Mouse (Mus musculus): Measurements from ENCODE around the gene Nup88. TPM values are rescaled to one million over a fixed set of nuclear protein-coding genes. Genes with fewer than 3 reads are reported as not detected.

Nup88 gene
- polyA plus RNA-seq, 1 experiment = 102 TPM

- TF ChIP-seq GATA1 (IDR thresholded peaks at IDR 0.05; ENCODE audit: low read length) = no peak
Observed at GRCm38 (mm10) chr11:70980232-70980631, 10.5 kb upstream of the Nup88 start.

DNA sequence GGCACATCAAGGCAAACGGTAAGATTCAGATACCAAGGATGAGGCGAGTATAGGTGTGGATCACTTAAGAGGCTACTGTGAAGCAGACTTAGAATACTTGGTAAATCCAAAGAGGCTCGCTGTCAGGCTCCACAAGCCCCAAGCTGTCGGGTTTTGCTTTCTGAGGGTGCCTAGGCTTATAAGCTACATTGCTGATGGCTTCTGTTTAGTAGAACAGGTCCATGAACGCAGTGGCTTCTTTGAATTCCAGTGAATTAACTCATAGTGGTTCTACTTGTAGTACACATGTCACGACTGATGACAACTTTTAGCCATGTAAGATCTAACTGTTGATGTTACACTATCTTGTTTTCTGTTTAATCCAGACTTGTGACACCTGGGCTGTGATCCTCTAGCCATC lies 7.5 kb upstream of the Nup88 start:
- no peak for TF ChIP-seq GATA1 (IDR thresholded peaks at IDR 0.05; ENCODE audit: low read length)

GRCm38 (mm10) chr11:70975193-70975592 lies 5.4 kb upstream of the Nup88 start:
- no peak for TF ChIP-seq GATA1 (IDR thresholded peaks at IDR 0.05; ENCODE audit: low read length)

DNA sequence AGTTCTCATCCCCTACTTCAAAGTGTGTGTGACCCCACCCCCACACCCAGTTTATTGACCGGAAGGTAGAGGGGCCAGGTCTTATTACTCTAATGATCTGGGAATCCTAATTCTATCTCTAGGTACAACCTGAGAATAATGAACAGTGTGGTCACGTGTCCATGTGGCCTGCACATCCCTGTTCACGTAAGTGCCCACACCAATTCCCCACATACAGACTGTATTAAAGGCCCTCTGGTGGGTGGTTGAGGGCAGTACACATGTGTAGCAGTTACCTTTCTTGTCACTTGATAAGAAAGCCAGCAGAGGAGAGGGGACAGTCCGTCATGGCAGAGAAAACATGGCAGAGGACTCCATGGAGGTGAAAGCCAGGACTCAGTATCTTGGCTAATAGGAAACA lies 4.2 kb upstream of the Nup88 start:
- no peak for TF ChIP-seq GATA1 (IDR thresholded peaks at IDR 0.05; ENCODE audit: low read length)

GRCm38 (mm10) chr11:70972586-70972985 lies 2.8 kb upstream of the Nup88 start:
- TF ChIP-seq GATA1 (IDR thresholded peaks at IDR 0.05; ENCODE audit: low read length) = no peak

DNA sequence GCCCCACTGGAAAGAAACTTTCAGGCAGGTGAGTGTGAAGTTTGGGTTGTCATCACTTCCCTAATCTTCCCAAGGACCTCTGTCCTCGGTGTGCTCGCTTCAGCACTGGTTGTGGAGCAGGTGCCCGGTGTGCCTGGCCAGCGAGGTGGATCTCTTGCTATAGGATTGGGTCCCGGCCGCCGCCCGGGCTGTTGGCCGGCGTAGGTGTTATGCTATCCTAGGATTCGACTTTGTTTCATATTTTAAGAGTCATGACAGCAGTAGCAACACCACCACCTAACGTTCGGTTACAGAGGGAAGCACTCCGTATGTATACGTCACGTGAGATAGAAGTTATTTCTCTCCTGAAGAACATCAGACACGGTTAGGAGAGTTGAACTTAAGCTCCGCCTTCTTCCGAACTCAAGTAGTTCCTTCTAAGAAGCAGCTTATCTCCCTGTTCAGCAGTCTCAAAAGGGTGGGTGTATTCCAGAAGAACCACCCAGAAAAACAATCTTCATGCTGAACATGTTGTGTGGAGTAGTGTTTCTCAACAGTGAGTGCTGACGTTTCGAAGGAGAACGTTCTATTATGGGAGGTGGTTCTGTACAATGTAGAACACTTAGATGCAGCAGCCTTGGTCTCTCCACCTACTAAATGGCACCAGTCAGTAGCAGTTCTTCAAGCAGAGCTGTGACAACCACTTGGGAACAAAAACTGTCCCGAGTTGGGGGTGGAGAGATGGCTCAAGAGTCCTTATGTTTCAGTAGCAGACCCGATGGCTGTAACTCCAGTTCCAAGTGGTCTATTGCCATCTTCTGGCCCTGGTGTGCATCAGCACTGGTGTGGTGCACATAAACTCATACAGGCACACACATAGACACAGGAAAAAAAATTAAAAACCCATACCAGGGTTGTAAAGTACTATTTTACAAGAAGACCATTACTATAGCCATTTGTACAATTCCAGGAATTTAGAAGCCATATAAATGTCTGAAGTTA lies 1.1 kb upstream of the Nup88 start:
- TF ChIP-seq GATA1 (IDR thresholded peaks at IDR 0.05; ENCODE audit: low read length) = no peak

DNA sequence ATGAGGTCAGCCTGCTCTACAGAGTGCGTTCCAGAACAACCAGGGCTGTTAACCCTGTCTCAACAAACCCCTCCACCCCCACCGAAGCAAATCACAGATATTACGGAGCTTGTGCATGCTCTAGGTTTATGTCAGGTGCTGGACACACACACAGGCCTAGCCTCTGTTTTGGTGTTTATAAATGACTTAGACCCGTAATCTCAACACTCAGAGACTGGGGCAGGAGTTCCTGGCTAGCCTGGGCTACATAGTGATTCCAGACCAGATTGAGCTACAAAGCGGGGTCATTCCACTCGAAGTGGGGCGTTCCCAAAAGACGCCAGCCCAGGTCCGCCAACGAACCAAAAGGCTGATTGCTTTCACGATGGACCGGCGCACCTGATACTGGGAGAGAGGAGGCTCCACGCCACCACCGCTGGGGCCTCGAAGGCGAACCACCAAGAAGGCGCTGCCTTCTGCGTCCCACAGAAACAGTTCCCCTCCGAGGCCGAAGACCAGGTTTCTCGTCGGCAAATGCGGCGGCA lies 440 bp downstream of the Nup88 start:
- TF ChIP-seq GATA1 (IDR thresholded peaks at IDR 0.05; ENCODE audit: low read length) = no peak

DNA sequence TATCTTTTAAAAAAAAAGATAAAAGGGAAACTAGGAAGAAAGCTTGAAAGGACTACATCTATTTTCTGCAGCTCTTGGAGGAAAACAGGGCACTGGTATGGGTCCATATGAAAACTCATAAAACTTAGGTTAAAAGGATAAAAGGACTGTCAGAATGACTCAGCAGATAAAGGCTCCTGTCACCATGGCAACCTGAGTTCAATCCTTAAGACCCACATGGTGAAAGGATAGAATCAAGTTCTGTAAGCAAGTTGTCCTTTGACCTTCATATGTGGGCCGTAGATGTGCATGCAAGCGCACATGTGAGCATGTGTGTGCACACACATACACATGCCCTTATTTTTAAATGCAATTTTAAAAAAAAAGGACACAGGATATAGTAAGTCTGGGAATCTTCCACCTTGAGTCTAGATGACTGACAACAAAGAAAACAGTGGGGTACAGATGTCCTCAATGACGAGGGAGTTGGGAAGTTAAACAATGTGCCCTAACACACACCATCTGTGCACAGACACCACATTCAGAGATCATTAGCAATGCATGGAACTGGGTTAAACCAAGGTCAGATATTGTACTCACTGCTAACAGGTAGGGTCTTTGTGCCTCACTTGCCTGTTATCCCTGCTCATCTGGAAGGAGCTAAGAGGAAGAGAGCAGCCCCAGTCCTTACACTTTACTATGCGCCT lies 5.4 kb downstream of the Nup88 start:
- no peak for TF ChIP-seq GATA1 (IDR thresholded peaks at IDR 0.05; ENCODE audit: low read length)

DNA sequence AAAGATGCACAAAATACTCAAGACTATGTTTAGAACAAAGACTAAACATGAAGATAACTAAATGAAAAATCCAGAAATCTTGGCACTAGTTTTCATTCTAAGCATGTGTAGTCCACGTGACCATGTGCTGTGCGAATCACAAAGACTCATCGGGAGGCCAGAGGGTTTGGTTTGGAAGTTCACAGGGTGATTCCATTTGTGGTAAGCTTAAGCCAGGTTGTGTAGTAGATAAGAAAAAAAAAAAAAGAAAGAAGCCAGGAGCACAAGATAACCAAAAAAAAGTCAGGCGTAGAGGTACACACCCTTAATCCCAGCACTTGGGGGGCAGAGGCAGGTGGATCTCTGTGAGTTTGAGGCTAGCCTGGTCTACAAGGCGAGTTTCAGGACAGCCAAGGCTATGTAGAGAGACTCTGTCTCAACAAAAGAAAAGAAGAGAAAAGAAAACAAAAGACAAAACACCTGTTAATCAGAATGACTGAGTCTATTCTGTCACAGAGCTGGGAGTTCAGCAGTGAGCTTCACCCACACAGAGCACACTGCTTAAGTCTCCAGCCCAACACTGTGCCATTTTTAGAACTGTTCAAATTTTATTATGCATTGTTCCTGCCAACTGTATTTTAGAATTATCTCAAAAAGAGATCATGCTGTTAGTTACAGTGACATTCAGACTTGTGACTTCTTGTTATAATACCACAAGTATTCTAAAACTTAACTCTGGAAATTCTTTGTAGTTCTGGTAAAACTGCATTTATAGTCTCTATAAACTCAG lies 8.8 kb downstream of the Nup88 start:
- TF ChIP-seq GATA1 (IDR thresholded peaks at IDR 0.05; ENCODE audit: low read length) = no peak

- no peak for TF ChIP-seq GATA1 (IDR thresholded peaks at IDR 0.05; ENCODE audit: low read length)
Observed at GRCm38 (mm10) chr11:70954711-70955110, 15.1 kb downstream of the Nup88 start.

- TF ChIP-seq GATA1 (IDR thresholded peaks at IDR 0.05; ENCODE audit: low read length) = no peak
Observed at GRCm38 (mm10) chr11:70944935-70945817, 24.6 kb downstream of the Nup88 start.

GRCm38 (mm10) chr11:70943651-70944050 lies 26.1 kb downstream of the Nup88 start:
- TF ChIP-seq GATA1 (IDR thresholded peaks at IDR 0.05; ENCODE audit: low read length) = no peak

- TF ChIP-seq GATA1 (IDR thresholded peaks at IDR 0.05; ENCODE audit: low read length) = no peak
Observed at GRCm38 (mm10) chr11:70942596-70942995, 27.2 kb downstream of the Nup88 start.

DNA sequence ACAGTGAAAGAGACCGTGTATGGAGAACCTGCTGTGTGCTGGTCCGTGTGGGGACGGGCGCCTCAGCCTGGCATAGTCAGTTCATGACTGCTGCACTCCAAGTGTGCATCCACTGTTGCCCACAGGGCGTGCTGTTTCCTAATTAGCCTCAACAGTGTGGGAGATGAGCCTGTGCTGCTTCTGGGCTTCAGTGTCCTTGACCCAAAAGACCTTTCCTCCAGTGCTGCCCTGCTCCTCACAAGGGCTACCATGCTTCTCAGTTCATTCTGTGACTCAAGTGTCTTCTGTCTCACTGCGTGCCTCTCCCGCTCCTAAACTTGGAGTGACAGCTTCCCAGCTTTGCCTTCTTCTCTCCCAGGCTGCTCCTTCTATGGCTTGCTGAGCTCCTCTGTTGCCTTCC lies 34.5 kb downstream of the Nup88 start:
- no peak for TF ChIP-seq GATA1 (IDR thresholded peaks at IDR 0.05; ENCODE audit: low read length)

DNA sequence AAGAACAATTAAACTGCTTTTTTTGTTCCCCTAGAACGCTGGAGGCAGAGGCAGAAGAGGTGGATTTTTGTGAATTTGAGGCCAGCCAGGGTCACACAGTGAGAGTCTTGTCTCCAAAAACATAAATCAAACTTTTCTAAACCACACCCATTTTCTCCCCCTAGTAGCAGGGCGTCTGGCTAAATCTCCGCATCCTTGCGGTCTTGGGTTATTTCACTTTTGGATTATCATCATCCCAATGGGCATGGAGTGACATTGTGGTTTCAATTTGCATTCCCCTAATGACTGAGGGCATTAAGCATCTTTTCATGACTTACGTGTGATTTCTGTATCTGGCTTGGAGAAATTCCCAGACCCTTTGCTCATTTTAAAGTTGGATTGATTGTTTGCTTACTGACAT lies 38.3 kb downstream of the Nup88 start:
- TF ChIP-seq GATA1 (IDR thresholded peaks at IDR 0.05; ENCODE audit: low read length) = no peak

Measured in G1E-ER4 (cell line).